Mouse (Mus musculus): ENCODE data around the gene Pmis2. TPM values are rescaled to one million over a fixed set of nuclear protein-coding genes. Genes with fewer than 3 reads are reported as not detected.

The Pmis2 gene
- total RNA-seq (2021) = 1 to 10 TPM; 2.3 to 3.4 TPM
- long read RNA-seq, experiment 1, partial matches to known transcripts = 0 of 4 reads
- long read RNA-seq, experiment 1, other reads (novel, unspliced or antisense) = 4 of 4 reads
- long read RNA-seq, experiment 2, partial matches to known transcripts = 1 of 4 reads
- long read RNA-seq, experiment 2, other reads (novel, unspliced or antisense) = 3 of 4 reads

GRCm38 (mm10) chr7:30671480-30671879 lies at the start of gene Pmis2:
Gene Pmis2 (minus strand): TSS chr7:30671605.
- DNase-seq = no peak

- no peak for DNase-seq
Observed at GRCm38 (mm10) chr7:30719669-30720068, 48.3 kb upstream of the Pmis2 start.

- no peak for DNase-seq
Observed at GRCm38 (mm10) chr7:30717716-30718046, 46.3 kb upstream of the Pmis2 start.

- peak; percentile 43 for DNase-seq
Observed at GRCm38 (mm10) chr7:30717006-30717715, 45.8 kb upstream of the Pmis2 start.

- DNase-seq = no peak
Observed at GRCm38 (mm10) chr7:30711942-30712341, 40.5 kb upstream of the Pmis2 start, which contains the start of gene Atp4a. Gene Atp4a (plus strand): TSS chr7:30712209.

- DNase-seq = no peak
Observed at GRCm38 (mm10) chr7:30707441-30707840, 36.0 kb upstream of the Pmis2 start.

- DNase-seq = no peak
Observed at GRCm38 (mm10) chr7:30706214-30706882, 34.9 kb upstream of the Pmis2 start.

GRCm38 (mm10) chr7:30698589-30698988 lies 27.2 kb upstream of the Pmis2 start, which contains the start of gene 2200002J24Rik:
Gene 2200002J24Rik (plus strand): TSS chr7:30698926.
- no peak for DNase-seq

GRCm38 (mm10) chr7:30698101-30698500 lies 26.7 kb upstream of the Pmis2 start:
- no peak for DNase-seq

GRCm38 (mm10) chr7:30688325-30688724 lies 16.9 kb upstream of the Pmis2 start:
- no peak for DNase-seq

- DNase-seq = no peak
Observed at GRCm38 (mm10) chr7:30683425-30683824, 12.0 kb upstream of the Pmis2 start.

- no peak for DNase-seq
Observed at GRCm38 (mm10) chr7:30681897-30682296, 10.5 kb upstream of the Pmis2 start.

GRCm38 (mm10) chr7:30678263-30678975 lies 7.0 kb upstream of the Pmis2 start:
- no peak for DNase-seq

GRCm38 (mm10) chr7:30669229-30669628 lies 2.2 kb downstream of the Pmis2 start:
- DNase-seq = no peak

GRCm38 (mm10) chr7:30665321-30665720 lies 6.1 kb downstream of the Pmis2 start:
- no peak for DNase-seq

GRCm38 (mm10) chr7:30664529-30665200 lies 6.7 kb downstream of the Pmis2 start, which contains the start of gene Haus5:
Gene Haus5 (minus strand): TSS chr7:30664994.
- peak; percentile 79 for DNase-seq

- DNase-seq = peak; percentile 98
Observed at GRCm38 (mm10) chr7:30649591-30650540, 21.5 kb downstream of the Pmis2 start, which contains the start of gene Rbm42. Gene Rbm42 (minus strand): TSS chr7:30650317.

GRCm38 (mm10) chr7:30639083-30639482 lies 32.3 kb downstream of the Pmis2 start:
- DNase-seq = no peak

GRCm38 (mm10) chr7:30636395-30636794 lies 35.0 kb downstream of the Pmis2 start:
- no peak for DNase-seq

- no peak for DNase-seq
Observed at GRCm38 (mm10) chr7:30635752-30636151, 35.7 kb downstream of the Pmis2 start, which contains the start of gene Etv2. Gene Etv2 (minus strand): TSS chr7:30635852.

GRCm38 (mm10) chr7:30634621-30635020 lies 36.8 kb downstream of the Pmis2 start:
- DNase-seq = no peak

Data from gastrocnemius, postnatal 25 days (tissue).